Mouse (Mus musculus): Measurements from ENCODE around the gene Ip6k1. TPM values are rescaled to one million over a fixed set of nuclear protein-coding genes. Genes with fewer than 3 reads are reported as not detected.

The Ip6k1 gene
- polyA plus RNA-seq, 1 experiment from 2014 or later = 71.9 TPM

GRCm38 (mm10) chr9:108054331-108055040 lies 52.2 kb downstream of the Ip6k1 start:
- peaks cover 89% of the 10 kb centered on the region for H3K36me3 ChIP-seq
- no peak overlapping the region for H3K4me2 ChIP-seq
- H3K27ac ChIP-seq = no peak overlapping the region
- no peaks in the 10 kb centered on the region for H3K27me3 ChIP-seq
- H3K9ac ChIP-seq = peak overlapping the region; percentile 11; the same call in 1 of the 2 replicates
- H3K4me1 ChIP-seq = peaks cover 26% of the 10 kb centered on the region
- H3K9me3 ChIP-seq = no peaks in the 10 kb centered on the region
- ATAC-seq (ENCODE audit: insufficient number of reproducible peaks, insufficient read depth, low FRiP score, low TSS enrichment, low read depth) = no peak
- 88% methylated on average over 22 of the region's 22 CpGs for WGBS
- H3K4me3 ChIP-seq = no peak overlapping the region

- Histone ChIP-seq H3K9ac (0 out of 2 replicates have a peak overlapping the region, but pooled peaks have one; percentile 33), H3K27me3 (no peaks in the 10 kb centered on the region), H3K4me1 (peaks cover 20% of the 10 kb centered on the region), H3K4me2 (no peak overlapping the region), H3K36me3 (peaks cover 95% of the 10 kb centered on the region), H3K9me3 (no peaks in the 10 kb centered on the region), H3K4me3 (no peak overlapping the region), H3K27ac (no peak overlapping the region)
- no peak for ATAC-seq (ENCODE audit: insufficient number of reproducible peaks, insufficient read depth, low FRiP score, low TSS enrichment, low read depth)
- 88% methylated on average over 1 of the region's 1 CpGs for WGBS
Observed at GRCm38 (mm10) chr9:108055061-108055460, 52.8 kb downstream of the Ip6k1 start.

- H3K4me1 ChIP-seq = peaks cover 14% of the 10 kb centered on the region
- no peak overlapping the region for H3K4me3 ChIP-seq
- WGBS = 76% methylated on average over 6 of the region's 6 CpGs
- no peak overlapping the region for H3K9ac ChIP-seq
- peaks cover 93% of the 10 kb centered on the region for H3K36me3 ChIP-seq
- no peak for ATAC-seq (ENCODE audit: insufficient number of reproducible peaks, insufficient read depth, low FRiP score, low TSS enrichment, low read depth)
- H3K4me2 ChIP-seq = no peak overlapping the region
- no peaks in the 10 kb centered on the region for H3K27me3 ChIP-seq
- no peak overlapping the region for H3K27ac ChIP-seq
- no peaks in the 10 kb centered on the region for H3K9me3 ChIP-seq
Observed at GRCm38 (mm10) chr9:108055661-108056237, 53.4 kb downstream of the Ip6k1 start.

- Histone ChIP-seq H3K9ac (0 out of 2 replicates have a peak overlapping the region, but pooled peaks have one; percentile 16), H3K4me3 (no peak overlapping the region), H3K36me3 (peaks cover 88% of the 10 kb centered on the region), H3K9me3 (no peaks in the 10 kb centered on the region), H3K27ac (no peak overlapping the region), H3K4me2 (no peak overlapping the region), H3K4me1 (peaks cover 14% of the 10 kb centered on the region), H3K27me3 (no peaks in the 10 kb centered on the region)
- WGBS = 74% methylated on average over 28 of the region's 28 CpGs
- no peak for ATAC-seq (ENCODE audit: insufficient number of reproducible peaks, insufficient read depth, low FRiP score, low TSS enrichment, low read depth)
Observed at GRCm38 (mm10) chr9:108056361-108057261, 54.3 kb downstream of the Ip6k1 start.

GRCm38 (mm10) chr9:108057262-108057562 lies 54.9 kb downstream of the Ip6k1 start:
- Histone ChIP-seq H3K4me2 (no peak overlapping the region), H3K27ac (no peak overlapping the region), H3K4me3 (no peak overlapping the region), H3K9ac (0 out of 2 replicates have a peak overlapping the region, but pooled peaks have one; percentile 16), H3K27me3 (no peaks in the 10 kb centered on the region), H3K4me1 (peaks cover 14% of the 10 kb centered on the region), H3K36me3 (peaks cover 88% of the 10 kb centered on the region), H3K9me3 (no peaks in the 10 kb centered on the region)
- no peak for ATAC-seq (ENCODE audit: insufficient number of reproducible peaks, insufficient read depth, low FRiP score, low TSS enrichment, low read depth)
- 86% methylated on average over 5 of the region's 5 CpGs for WGBS

GRCm38 (mm10) chr9:108058291-108058690 lies 56.0 kb downstream of the Ip6k1 start:
- WGBS = 94% methylated on average over 9 of the region's 9 CpGs
- ATAC-seq (ENCODE audit: insufficient number of reproducible peaks, insufficient read depth, low FRiP score, low TSS enrichment, low read depth) = no peak
- Histone ChIP-seq H3K27me3 (no peaks in the 10 kb centered on the region), H3K9ac (no peak overlapping the region), H3K4me1 (peaks cover 3% of the 10 kb centered on the region; the same call in 1 of the 2 replicates), H3K36me3 (peaks cover 93% of the 10 kb centered on the region), H3K27ac (no peak overlapping the region), H3K4me3 (no peak overlapping the region), H3K9me3 (no peaks in the 10 kb centered on the region), H3K4me2 (no peak overlapping the region)

GRCm38 (mm10) chr9:108062142-108062541 lies 59.8 kb downstream of the Ip6k1 start:
- no peak for ATAC-seq (ENCODE audit: insufficient number of reproducible peaks, insufficient read depth, low FRiP score, low TSS enrichment, low read depth)
- H3K9ac ChIP-seq = no peak overlapping the region
- H3K4me1 ChIP-seq = no peaks in the 10 kb centered on the region
- no peaks in the 10 kb centered on the region for H3K27me3 ChIP-seq
- peaks cover 89% of the 10 kb centered on the region for H3K36me3 ChIP-seq
- WGBS = 91% methylated on average over 3 of the region's 3 CpGs
- H3K4me3 ChIP-seq = no peak overlapping the region
- H3K9me3 ChIP-seq = no peaks in the 10 kb centered on the region
- H3K4me2 ChIP-seq = no peak overlapping the region
- no peak overlapping the region for H3K27ac ChIP-seq

GRCm38 (mm10) chr9:108063361-108063760 lies 61.1 kb downstream of the Ip6k1 start:
- no peak overlapping the region for H3K4me2 ChIP-seq
- 0 out of 2 replicates have a peak, but pooled peaks cover 3% of the 10 kb centered on the region for H3K4me1 ChIP-seq
- no peak overlapping the region for H3K4me3 ChIP-seq
- 88% methylated on average over 12 of the region's 12 CpGs for WGBS
- no peak for ATAC-seq (ENCODE audit: insufficient number of reproducible peaks, insufficient read depth, low FRiP score, low TSS enrichment, low read depth)
- H3K9ac ChIP-seq = 0 out of 2 replicates have a peak overlapping the region, but pooled peaks have one; percentile 16
- H3K27me3 ChIP-seq = no peaks in the 10 kb centered on the region
- H3K9me3 ChIP-seq = no peaks in the 10 kb centered on the region
- no peak overlapping the region for H3K27ac ChIP-seq
- H3K36me3 ChIP-seq = peaks cover 80% of the 10 kb centered on the region

- no peaks in the 10 kb centered on the region for H3K9me3 ChIP-seq
- H3K36me3 ChIP-seq = peaks cover 77% of the 10 kb centered on the region
- H3K9ac ChIP-seq = no peak overlapping the region
- WGBS = 43% methylated on average over 5 of the region's 5 CpGs
- ATAC-seq (ENCODE audit: insufficient number of reproducible peaks, insufficient read depth, low FRiP score, low TSS enrichment, low read depth) = no peak
- no peak overlapping the region for H3K27ac ChIP-seq
- no peak overlapping the region for H3K4me3 ChIP-seq
- H3K27me3 ChIP-seq = no peaks in the 10 kb centered on the region
- H3K4me2 ChIP-seq = no peak overlapping the region
- H3K4me1 ChIP-seq = 0 out of 2 replicates have a peak, but pooled peaks cover 3% of the 10 kb centered on the region
Observed at GRCm38 (mm10) chr9:108065491-108066011, 63.2 kb downstream of the Ip6k1 start.

GRCm38 (mm10) chr9:108067199-108067598 lies 64.9 kb downstream of the Ip6k1 start:
- 87% methylated on average over 7 of the region's 7 CpGs for WGBS
- H3K4me1 ChIP-seq = 0 out of 2 replicates have a peak, but pooled peaks cover 3% of the 10 kb centered on the region
- H3K27me3 ChIP-seq = no peaks in the 10 kb centered on the region
- H3K4me2 ChIP-seq = no peak overlapping the region
- no peak overlapping the region for H3K27ac ChIP-seq
- H3K9ac ChIP-seq = no peak overlapping the region
- H3K36me3 ChIP-seq = peaks cover 77% of the 10 kb centered on the region
- H3K4me3 ChIP-seq = no peak overlapping the region
- H3K9me3 ChIP-seq = no peaks in the 10 kb centered on the region
- no peak for ATAC-seq (ENCODE audit: insufficient number of reproducible peaks, insufficient read depth, low FRiP score, low TSS enrichment, low read depth)

- WGBS = 14% methylated on average over 8 of the region's 8 CpGs
- Histone ChIP-seq H3K4me2 (no peak overlapping the region), H3K4me3 (no peak overlapping the region), H3K27me3 (no peaks in the 10 kb centered on the region), H3K4me1 (0 out of 2 replicates have a peak, but pooled peaks cover 3% of the 10 kb centered on the region), H3K27ac (peak overlapping the region; percentile 22; the same call in 1 of the 2 replicates), H3K36me3 (peaks cover 70% of the 10 kb centered on the region), H3K9ac (no peak overlapping the region), H3K9me3 (no peaks in the 10 kb centered on the region)
- no peak for ATAC-seq (ENCODE audit: insufficient number of reproducible peaks, insufficient read depth, low FRiP score, low TSS enrichment, low read depth)
Observed at GRCm38 (mm10) chr9:108067900-108068299, 65.6 kb downstream of the Ip6k1 start.

Data from embryonic facial prominence, embryonic 13.5 days (tissue).